Mouse (Mus musculus) embryonic facial prominence, embryonic 13.5 days (tissue): ENCODE measurements around the gene Ehd2. TPM values are rescaled to one million over a fixed set of nuclear protein-coding genes. Genes with fewer than 3 reads are reported as not detected.

Experiments used
- ATAC-seq: fragments of 200-750 bp; cut with Nextera tagmentation; 2 replicates; pipeline ENCODE4 v1.8.0; 2017; ENCODE audit warnings: low read depth; ENCODE audit not compliant: insufficient number of reproducible peaks, insufficient read depth, low FRiP score, low TSS enrichment
- H3K27ac ChIP-seq: fragments of 300-500 bp; sonication (generic); 2 replicates; pipeline ENCODE4 v1.5.1; 2015; ENCODE audit warnings: moderate library complexity, mild to moderate bottlenecking, inconsistent platforms
- H3K27me3 ChIP-seq: fragments of 300-500 bp; sonication (generic); 2 replicates; pipeline ENCODE4 v1.6.1; 2015; ENCODE audit warnings: mild to moderate bottlenecking, inconsistent platforms
- H3K36me3 ChIP-seq: fragments of 300-500 bp; sonication (generic); 2 replicates; pipeline ENCODE4 v1.6.1; 2015; ENCODE audit warnings: mild to moderate bottlenecking, inconsistent platforms
- H3K4me1 ChIP-seq: fragments of 300-500 bp; sonication (generic); 2 replicates; pipeline ENCODE4 v1.6.1; 2015; ENCODE audit warnings: inconsistent platforms
- H3K4me2 ChIP-seq: fragments of 300-500 bp; sonication (generic); 2 replicates; pipeline ENCODE4 v1.6.1; 2015; ENCODE audit warnings: moderate library complexity, mild to moderate bottlenecking, inconsistent platforms
- H3K4me3 ChIP-seq: fragments of 300-500 bp; sonication (generic); 2 replicates; pipeline ENCODE4 v1.5.1; 2015; ENCODE audit warnings: mild to moderate bottlenecking, inconsistent platforms
- H3K9ac ChIP-seq: fragments of 300-500 bp; sonication (generic); 2 replicates; pipeline ENCODE4 v1.6.1; 2015; ENCODE audit warnings: mild to moderate bottlenecking, inconsistent platforms
- H3K9me3 ChIP-seq: fragments of 300-500 bp; sonication (generic); 2 replicates; pipeline ENCODE4 v1.6.1; 2016; ENCODE audit warnings: inconsistent platforms
- WGBS: fragments of 180-500 bp; shearing (Covaris S2); methylation state at CpG from one replicate; pipeline ENCODE4 v1.1.7; 2015; ENCODE audit warnings: mixed read lengths; 5-methylcytosine and 5-hydroxymethylcytosine counted together
- polyA plus RNA-seq: library from polyadenylated mRNA; unstranded; fragments of >200 nt; fragmentation: Nextera tagmentation; extraction: Ambion mirVana; gene quantifications from 2 replicates; pipeline ENCODE4 v1.2.1, GENCODE M21; 2015

The Ehd2 gene
- polyA plus RNA-seq, 1 experiment from 2014 or later: 41.2 TPM

DNA sequence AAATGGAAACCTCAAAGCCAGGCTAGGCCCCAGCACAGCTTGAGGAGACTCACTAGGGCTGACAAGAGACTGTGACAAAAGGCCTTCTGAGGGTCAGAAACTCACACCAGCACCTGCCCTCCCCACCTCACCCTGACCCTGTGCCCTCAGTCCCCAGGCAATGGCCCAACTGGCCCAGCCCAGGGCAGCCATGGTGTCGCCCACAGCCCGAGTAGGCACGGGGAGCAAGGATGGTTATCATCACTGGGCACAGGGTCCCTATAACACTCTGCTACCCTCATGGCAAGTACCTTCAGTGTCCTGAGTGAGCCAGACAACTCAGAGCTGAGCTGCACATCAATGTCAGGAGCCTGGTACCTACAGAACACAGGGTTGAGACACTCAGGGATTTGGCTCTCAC is 28.7 kb downstream of the Ehd2 start:
- no peak overlapping the region for H3K4me3 ChIP-seq
- H3K27ac ChIP-seq: no peak overlapping the region
- H3K36me3 ChIP-seq: peaks cover 89% of the 10 kb centered on the region
- H3K9me3 ChIP-seq: 0 out of 2 replicates have a peak, but pooled peaks cover 5% of the 10 kb centered on the region
- no peak overlapping the region for H3K4me2 ChIP-seq
- H3K4me1 ChIP-seq: peaks cover 5% of the 10 kb centered on the region
- H3K9ac ChIP-seq: no peak overlapping the region
- whole genome bisulfite sequencing: 92% methylated on average over 3 of the region's 3 CpGs
- no peak for ATAC-seq
- H3K27me3 ChIP-seq: no peaks in the 10 kb centered on the region

DNA sequence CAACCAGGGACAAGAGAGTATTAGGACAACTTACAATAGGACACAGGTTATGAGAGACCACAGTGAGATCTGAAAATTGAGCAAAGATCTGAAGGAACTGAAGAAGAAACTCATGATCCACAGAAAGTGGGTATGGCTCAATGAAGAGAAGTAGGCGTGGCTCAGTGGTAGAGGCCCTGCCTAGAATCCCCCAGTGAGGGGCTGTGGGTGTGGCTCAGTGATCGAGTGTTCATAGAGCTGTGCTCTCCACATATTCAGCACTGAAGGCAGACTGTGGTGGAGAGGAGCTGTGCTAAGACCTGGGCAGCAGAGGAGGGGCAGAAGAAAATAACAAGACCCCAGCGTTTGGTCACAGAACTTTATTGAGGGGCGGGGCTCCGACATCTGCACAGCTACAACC is 29.9 kb downstream of the Ehd2 start:
- Histone ChIP-seq H3K4me2 (no peak overlapping the region), H3K4me3 (no peak overlapping the region), H3K9ac (no peak overlapping the region), H3K9me3 (0 out of 2 replicates have a peak, but pooled peaks cover 5% of the 10 kb centered on the region), H3K27me3 (no peaks in the 10 kb centered on the region), H3K36me3 (peaks cover 77% of the 10 kb centered on the region), H3K4me1 (peaks cover 9% of the 10 kb centered on the region), H3K27ac (no peak overlapping the region)
- no peak for ATAC-seq
- 90% methylated on average over 5 of the region's 5 CpGs for WGBS

DNA sequence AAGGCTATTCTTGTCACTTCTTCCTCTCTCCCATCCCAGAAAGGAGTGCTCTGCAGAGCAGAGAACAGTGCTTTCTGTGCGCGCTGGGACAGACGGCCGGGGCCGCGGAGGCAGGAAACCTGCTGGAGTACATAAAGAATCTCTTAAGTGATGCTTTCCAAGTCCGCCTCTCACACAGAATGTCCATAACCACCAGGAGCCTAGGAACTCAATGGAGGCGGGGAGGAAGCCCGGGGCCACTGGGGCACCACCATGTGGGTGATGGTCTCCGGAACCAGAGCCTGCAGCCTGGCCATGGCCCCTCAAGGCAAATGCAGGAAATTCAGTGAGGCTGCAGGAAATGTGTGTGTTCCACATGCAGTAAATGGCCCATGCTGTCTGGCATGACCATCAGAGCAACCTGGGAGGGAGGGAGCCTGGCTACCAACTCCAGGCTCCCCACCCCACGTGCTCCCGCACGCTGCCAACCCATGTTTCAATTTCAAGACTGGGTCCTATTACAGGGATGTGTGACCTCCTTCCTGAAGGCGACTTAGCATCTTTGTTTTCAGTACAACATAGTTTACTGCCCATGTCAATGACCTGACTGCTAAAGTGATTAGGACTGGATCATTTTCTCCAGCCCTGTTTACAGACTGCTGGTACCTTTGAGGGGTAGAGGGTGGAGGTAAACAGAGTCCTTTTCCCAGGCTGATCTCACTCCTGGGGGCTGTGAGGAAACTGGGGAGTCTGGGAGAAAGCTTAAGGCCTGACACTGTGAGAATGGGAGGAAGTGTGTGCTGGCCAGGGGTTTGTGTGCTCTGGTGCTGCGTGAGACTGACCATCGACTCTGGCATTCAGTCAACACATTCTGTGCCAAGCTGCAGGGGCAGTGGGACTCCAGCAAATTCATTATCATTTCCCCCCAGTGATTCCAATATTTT is 33.7 kb downstream of the Ehd2 start:
- 0 out of 2 replicates have a peak, but pooled peaks cover 5% of the 10 kb centered on the region for H3K9me3 ChIP-seq
- no peak overlapping the region for H3K4me2 ChIP-seq
- no peak overlapping the region for H3K4me3 ChIP-seq
- H3K36me3 ChIP-seq: peaks cover 39% of the 10 kb centered on the region
- H3K27ac ChIP-seq: peak overlapping the region; percentile 55
- no peak for ATAC-seq
- WGBS: 42% methylated on average over 16 of the region's 16 CpGs
- peaks cover 9% of the 10 kb centered on the region for H3K4me1 ChIP-seq
- no peaks in the 10 kb centered on the region for H3K27me3 ChIP-seq
- 0 out of 2 replicates have a peak overlapping the region, but pooled peaks have one; percentile 40 for H3K9ac ChIP-seq

DNA sequence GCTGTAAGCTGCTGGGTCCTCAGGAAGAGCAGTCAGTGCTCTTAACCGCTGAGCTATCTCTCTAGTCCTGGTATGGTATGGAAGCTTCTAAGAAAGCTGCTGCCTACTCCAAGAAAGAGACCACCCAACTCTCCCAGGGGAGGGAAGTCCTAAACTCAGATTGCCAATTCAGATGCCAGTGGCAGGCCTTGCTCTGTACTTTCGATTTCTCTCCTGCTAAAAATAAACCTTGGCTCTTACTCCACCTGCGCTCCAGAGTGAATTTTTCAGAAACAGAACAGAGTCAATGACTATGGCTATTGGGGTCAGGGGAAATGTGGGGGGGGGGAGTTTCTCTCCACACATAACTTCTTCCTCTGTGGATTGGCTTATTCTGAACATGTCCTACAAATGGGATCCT is 35.7 kb downstream of the Ehd2 start:
- no peak overlapping the region for H3K4me3 ChIP-seq
- peaks cover 19% of the 10 kb centered on the region for H3K36me3 ChIP-seq
- H3K9ac ChIP-seq: no peak overlapping the region
- 0 out of 2 replicates have a peak, but pooled peaks cover 5% of the 10 kb centered on the region for H3K9me3 ChIP-seq
- no peak overlapping the region for H3K4me2 ChIP-seq
- no peaks in the 10 kb centered on the region for H3K27me3 ChIP-seq
- 69% methylated on average over 3 of the region's 3 CpGs for WGBS
- H3K27ac ChIP-seq: no peak overlapping the region
- no peak for ATAC-seq
- H3K4me1 ChIP-seq: peaks cover 9% of the 10 kb centered on the region

DNA sequence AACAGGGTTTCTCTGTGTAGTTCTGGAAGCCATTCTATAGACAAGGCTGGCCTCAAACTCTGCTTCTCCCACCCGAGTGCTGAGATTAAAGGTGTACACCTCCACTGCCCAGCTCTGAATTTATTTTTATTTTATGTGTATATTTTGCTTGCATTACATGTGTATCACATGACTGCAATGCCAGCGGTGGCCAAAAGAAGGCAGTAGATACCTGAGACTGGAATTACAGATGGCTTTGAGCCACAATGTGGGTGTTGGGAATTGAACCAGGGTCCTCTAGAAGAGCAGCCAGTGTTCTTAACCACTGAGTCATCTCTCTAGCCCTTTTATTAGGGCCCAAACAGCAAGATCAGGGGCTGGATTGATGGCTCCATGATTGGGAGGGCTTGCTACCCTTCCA is 36.8 kb downstream of the Ehd2 start:
- peaks cover 9% of the 10 kb centered on the region for H3K4me1 ChIP-seq
- ATAC-seq: no peak
- 64% methylated on average over 2 of the region's 2 CpGs for WGBS
- no peak overlapping the region for H3K4me2 ChIP-seq
- no peak overlapping the region for H3K27ac ChIP-seq
- H3K27me3 ChIP-seq: no peaks in the 10 kb centered on the region
- peaks cover 8% of the 10 kb centered on the region for H3K36me3 ChIP-seq
- H3K9ac ChIP-seq: no peak overlapping the region
- H3K9me3 ChIP-seq: 0 out of 2 replicates have a peak, but pooled peaks cover 5% of the 10 kb centered on the region
- H3K4me3 ChIP-seq: no peak overlapping the region

DNA sequence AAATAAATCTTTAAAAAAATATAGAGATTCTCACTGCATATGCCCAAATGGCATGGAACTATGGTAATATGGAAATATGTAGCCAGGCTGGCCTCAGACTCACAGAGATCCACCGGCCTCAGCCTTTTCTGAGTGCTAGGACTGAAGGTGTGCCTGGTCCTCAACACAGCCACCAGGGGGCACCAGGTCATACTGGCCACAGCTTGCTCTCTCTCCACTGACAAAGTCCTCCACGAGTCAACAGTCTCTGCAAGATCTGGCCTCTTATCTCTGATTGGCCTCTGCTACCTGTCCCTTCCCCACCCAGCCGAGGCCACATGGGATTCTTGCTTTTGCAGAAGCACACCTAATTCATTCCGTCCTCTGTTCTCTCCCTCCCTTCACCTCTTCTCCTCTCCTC is 37.5 kb downstream of the Ehd2 start:
- ATAC-seq: no peak
- Histone ChIP-seq H3K9me3 (no peaks in the 10 kb centered on the region), H3K27me3 (no peaks in the 10 kb centered on the region), H3K36me3 (0 out of 2 replicates have a peak, but pooled peaks cover 3% of the 10 kb centered on the region), H3K9ac (no peak overlapping the region), H3K4me2 (no peak overlapping the region), H3K4me1 (peaks cover 9% of the 10 kb centered on the region), H3K4me3 (no peak overlapping the region), H3K27ac (no peak overlapping the region)
- WGBS: 26% methylated on average over 4 of the region's 4 CpGs

DNA sequence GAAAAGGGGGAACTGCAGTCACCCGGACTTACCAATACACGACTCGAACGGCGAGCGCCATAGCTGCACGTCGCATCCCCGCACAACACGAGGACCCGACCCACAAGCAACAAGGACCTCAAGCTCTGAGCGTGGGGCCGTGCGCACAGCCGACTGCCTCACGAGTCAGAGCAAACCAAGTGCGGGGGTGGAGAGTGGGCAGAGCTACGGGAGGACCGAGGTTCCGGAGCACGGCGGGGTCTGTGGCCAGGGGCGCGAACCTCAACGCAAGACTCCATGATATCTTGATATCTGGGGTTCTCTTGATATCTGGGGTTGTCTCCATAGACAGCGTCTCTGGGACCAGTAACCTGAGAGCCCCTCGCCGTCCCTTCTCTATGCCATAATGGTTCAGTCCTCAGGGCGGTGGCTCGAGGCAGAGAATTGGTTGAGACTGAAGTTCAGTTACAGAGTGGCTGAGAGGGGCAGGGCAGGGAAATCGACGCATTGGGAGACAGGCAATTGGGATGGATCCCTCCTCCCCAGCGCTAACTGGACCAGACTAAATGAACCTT is 45.1 kb downstream of the Ehd2 start, which contains the start of gene Selenow:
Gene Selenow (minus strand): TSS at position 183 of the 554 bp plus-strand sequence.
- 0% methylated on average over 33 of the region's 33 CpGs for WGBS
- H3K9me3 ChIP-seq: no peaks in the 10 kb centered on the region

DNA sequence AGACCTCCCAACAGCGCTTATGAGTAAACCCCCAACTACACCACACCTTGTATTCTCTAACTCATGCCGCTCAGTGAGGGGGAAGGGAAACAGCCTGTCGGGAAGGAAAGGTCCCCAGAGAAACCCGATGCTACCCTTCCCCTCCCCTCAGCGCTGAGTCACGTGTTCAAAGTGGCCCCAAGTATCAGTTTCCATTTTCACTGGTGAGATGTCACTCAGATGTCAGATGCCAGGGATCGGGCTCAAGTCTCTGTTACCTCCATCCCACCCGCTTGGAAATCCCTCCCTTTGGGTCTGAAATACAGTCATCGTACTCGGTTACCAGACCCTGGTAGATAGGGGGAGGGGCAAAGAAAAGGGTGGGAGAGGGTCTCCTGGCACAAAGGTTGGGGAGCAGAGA is 45.6 kb downstream of the Ehd2 start:
- H3K27ac ChIP-seq: peak overlapping the region; percentile 91
- 0% methylated on average over 10 of the region's 10 CpGs for WGBS

More for the DNA sequence above, 45.1 kb downstream of the Ehd2 start, which contains the start of gene Selenow:
- Histone ChIP-seq H3K4me3 (peak within 1 kb of the TSS; percentile 70), H3K4me2 (peak within 1 kb of the TSS; percentile 73), H3K36me3 (peaks cover 33% of the 10 kb centered on the region), H3K4me1 (peaks cover 23% of the 10 kb centered on the region), H3K9ac (peak within 1 kb of the TSS; percentile 81), H3K27me3 (no peaks in the 10 kb centered on the region), H3K27ac (peak within 1 kb of the TSS; percentile 91)
- ATAC-seq: peak; percentile 88

DNA sequence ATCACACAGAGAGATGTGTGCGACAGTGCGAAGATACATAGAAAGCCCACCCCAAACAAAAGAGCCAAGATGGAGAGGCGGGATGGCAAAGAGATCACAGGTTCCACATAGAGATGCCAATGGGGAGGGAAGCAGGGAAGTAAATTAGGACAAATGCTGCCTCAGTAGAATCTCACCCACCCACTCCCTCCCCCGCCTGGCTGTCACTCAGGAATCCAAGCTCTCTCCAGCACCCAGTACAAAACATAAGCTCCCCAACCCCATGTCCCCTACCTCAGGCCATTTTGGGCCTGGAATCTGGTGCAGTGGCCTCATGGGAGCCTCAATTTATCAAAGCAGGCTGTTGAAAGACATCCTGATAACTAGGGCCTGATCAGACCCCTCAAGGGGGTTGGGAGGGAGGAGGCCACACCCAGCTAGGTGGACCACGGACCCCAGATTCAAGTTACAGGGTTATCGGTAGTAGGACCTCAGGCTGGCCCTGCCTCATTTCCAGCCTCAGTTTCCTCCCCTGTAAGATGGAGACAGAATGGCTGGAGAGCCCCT is 46.6 kb downstream of the Ehd2 start:
- no peaks in the 10 kb centered on the region for H3K27me3 ChIP-seq
- H3K36me3 ChIP-seq: peaks cover 46% of the 10 kb centered on the region
- peak overlapping the region; percentile 81 for H3K9ac ChIP-seq
- H3K4me2 ChIP-seq: peak overlapping the region; percentile 73
- 80% methylated on average over 6 of the region's 6 CpGs for WGBS
- no peaks in the 10 kb centered on the region for H3K9me3 ChIP-seq
- peak overlapping the region; percentile 70 for H3K4me3 ChIP-seq
- H3K4me1 ChIP-seq: peaks cover 23% of the 10 kb centered on the region
- no peak for ATAC-seq
- H3K27ac ChIP-seq: no peak overlapping the region

More for the DNA sequence above, 45.6 kb downstream of the Ehd2 start:
- peak; percentile 7; the same call in 1 of the 2 replicates for ATAC-seq
- H3K4me2 ChIP-seq: peak overlapping the region; percentile 73
- peaks cover 38% of the 10 kb centered on the region for H3K36me3 ChIP-seq
- peaks cover 23% of the 10 kb centered on the region for H3K4me1 ChIP-seq
- peak overlapping the region; percentile 70 for H3K4me3 ChIP-seq
- peak overlapping the region; percentile 81 for H3K9ac ChIP-seq
- H3K9me3 ChIP-seq: no peaks in the 10 kb centered on the region
- no peaks in the 10 kb centered on the region for H3K27me3 ChIP-seq

DNA sequence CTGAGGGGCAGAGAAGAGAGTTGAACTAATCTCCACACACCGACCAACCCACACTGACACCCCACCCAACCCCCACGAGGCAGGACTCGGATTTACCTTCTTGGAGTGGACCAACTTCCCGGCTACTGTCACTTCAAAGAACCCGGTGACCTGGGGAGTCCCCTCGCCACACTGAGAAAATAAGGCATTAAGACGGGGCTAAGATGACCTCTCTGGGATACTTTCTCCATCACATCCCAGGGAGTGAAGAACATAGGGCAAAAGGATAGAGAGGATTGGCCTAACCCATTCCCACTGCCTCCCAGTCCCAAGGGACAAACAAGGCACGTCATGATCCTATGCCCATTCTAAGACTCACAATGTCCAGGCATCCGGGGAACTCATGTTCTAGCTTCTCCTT is 47.4 kb downstream of the Ehd2 start:
- H3K27ac ChIP-seq: no peak overlapping the region
- H3K9me3 ChIP-seq: no peaks in the 10 kb centered on the region
- peaks cover 46% of the 10 kb centered on the region for H3K36me3 ChIP-seq
- peaks cover 23% of the 10 kb centered on the region for H3K4me1 ChIP-seq
- H3K9ac ChIP-seq: no peak overlapping the region
- H3K27me3 ChIP-seq: no peaks in the 10 kb centered on the region
- 93% methylated on average over 9 of the region's 9 CpGs for WGBS
- H3K4me2 ChIP-seq: peak overlapping the region; percentile 73
- ATAC-seq: no peak
- peak overlapping the region; percentile 70; the same call in 1 of the 2 replicates for H3K4me3 ChIP-seq

DNA sequence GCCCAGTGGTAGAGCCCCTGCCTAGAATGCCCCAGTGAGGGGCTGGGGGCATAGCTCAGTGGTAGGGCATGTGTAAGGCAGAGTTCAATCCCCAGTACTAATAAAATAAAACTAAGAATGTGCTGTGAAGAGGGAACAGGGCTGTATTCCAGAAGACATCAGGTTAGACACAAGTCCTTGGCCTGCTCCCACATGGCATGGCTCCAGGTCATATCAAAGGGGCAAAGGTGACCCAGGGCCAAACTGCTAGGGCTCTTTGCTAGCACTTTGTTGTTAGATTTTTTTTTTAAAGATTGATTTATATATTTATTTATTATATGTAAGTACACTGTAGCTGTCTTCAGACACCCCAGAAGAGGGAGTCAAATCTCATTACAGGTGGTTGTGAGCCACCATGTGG is 49.0 kb downstream of the Ehd2 start:
- Histone ChIP-seq H3K4me2 (no peak overlapping the region), H3K4me3 (no peak overlapping the region), H3K4me1 (peaks cover 23% of the 10 kb centered on the region), H3K9me3 (no peaks in the 10 kb centered on the region), H3K27ac (no peak overlapping the region), H3K9ac (no peak overlapping the region), H3K27me3 (no peaks in the 10 kb centered on the region), H3K36me3 (peaks cover 46% of the 10 kb centered on the region)
- no peak for ATAC-seq
